Mouse (Mus musculus) kidney, embryonic 16.5 days (tissue): ENCODE data around the gene Comp. TPM values are rescaled to one million over a fixed set of nuclear protein-coding genes. Genes with fewer than 3 reads are reported as not detected.

ENCODE experiments used
- ATAC-seq: fragments of 200-750 bp; cut with Nextera tagmentation; 2 replicates; pipeline ENCODE4 v1.8.0; 2017; ENCODE audit warnings: moderate TSS enrichment; ENCODE audit not compliant: low FRiP score, low TSS enrichment
- H3K27ac ChIP-seq: fragments of 300-500 bp; sonication (generic); 2 replicates; pipeline ENCODE4 v1.5.1; 2014; ENCODE audit warnings: low read length
- H3K27me3 ChIP-seq: fragments of 300-500 bp; sonication (generic); 2 replicates; pipeline ENCODE4 v1.6.1; 2014; ENCODE audit warnings: low read length, control low read depth, mixed read lengths; ENCODE audit not compliant: insufficient read depth
- H3K36me3 ChIP-seq: fragments of 300-500 bp; sonication (generic); 2 replicates; pipeline ENCODE4 v1.6.1; 2014; ENCODE audit warnings: low read length, control low read depth, mixed read lengths; ENCODE audit not compliant: insufficient read depth
- H3K4me1 ChIP-seq: fragments of 300-500 bp; sonication (generic); 2 replicates; pipeline ENCODE4 v1.6.1; 2014; ENCODE audit warnings: low read length, control low read depth, mixed read lengths; ENCODE audit not compliant: insufficient read depth
- H3K4me2 ChIP-seq: fragments of 300-500 bp; sonication (generic); replicated peaks from 2 replicates; pipeline ENCODE4 v1.6.1; 2014; ENCODE audit warnings: low read depth, low read length
- H3K4me3 ChIP-seq: fragments of 300-500 bp; sonication (generic); 2 replicates; pipeline ENCODE4 v1.5.1; 2014; ENCODE audit warnings: mild to moderate bottlenecking, low read length
- H3K9ac ChIP-seq: fragments of 300-500 bp; sonication (generic); replicated peaks from 2 replicates; pipeline ENCODE4 v1.6.1; 2014; ENCODE audit warnings: low read length
- H3K9me3 ChIP-seq: fragments of 300-500 bp; sonication (generic); 2 replicates; pipeline ENCODE4 v1.6.1; 2016; ENCODE audit warnings: low read length, control low read depth
- WGBS: fragments of 180-500 bp; shearing (Covaris S2); extraction: QIAGEN DNeasy Blood & Tissue Kit; methylation state at CpG from one replicate; pipeline ENCODE4 v1.1.7; 2014; 5-methylcytosine and 5-hydroxymethylcytosine counted together
- polyA plus RNA-seq: library from polyadenylated mRNA; unstranded; fragments of >200 nt; fragmentation: Nextera tagmentation; extraction: Ambion mirVana; gene quantifications from 2 replicates; pipeline ENCODE4 v1.2.1, GENCODE M21; 2015

Gene Comp
- polyA plus RNA-seq, 1 experiment from 2014 or later, result 1.00 TPM

- Histone ChIP-seq H3K27ac (no peak overlapping the region), H3K4me1 (peaks cover 28% of the 10 kb centered on the region), H3K27me3 (peaks cover 41% of the 10 kb centered on the region), H3K9me3 (no peaks in the 10 kb centered on the region), H3K4me3 (no peak overlapping the region), H3K9ac (no peak overlapping the region), H3K36me3 (no peaks in the 10 kb centered on the region), H3K4me2 (no peak overlapping the region)
- no peak for ATAC-seq
- 89% methylated on average over 7 of the region's 7 CpGs for whole genome bisulfite sequencing
Measured at GRCm38 (mm10) chr8:70370476-70370875, 2.9 kb upstream of the Comp start.

DNA sequence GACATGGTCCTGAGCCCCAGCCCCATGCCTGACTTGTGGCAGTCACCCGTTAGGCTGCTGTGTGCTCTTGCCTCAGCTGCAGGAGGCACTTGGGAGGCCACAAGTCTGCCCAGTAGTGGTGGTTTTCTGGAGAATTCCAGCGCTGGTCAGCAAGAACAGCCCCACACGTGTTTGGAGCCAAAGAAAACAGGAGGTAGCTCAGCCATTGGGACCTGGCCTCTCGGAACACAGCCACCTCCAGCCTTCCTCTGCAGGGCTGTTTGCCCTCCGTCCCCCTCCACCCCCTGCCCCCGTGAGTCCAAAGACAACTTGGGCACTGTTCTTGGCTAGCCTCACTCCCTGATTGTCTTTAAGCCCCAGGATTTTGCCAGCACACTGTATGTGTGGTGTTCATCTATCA lies 1.4 kb upstream of the Comp start:
- no peaks in the 10 kb centered on the region for H3K36me3 ChIP-seq
- H3K27ac ChIP-seq, result no peak overlapping the region
- no peak overlapping the region for H3K4me3 ChIP-seq
- H3K9ac ChIP-seq, result no peak overlapping the region
- H3K4me1 ChIP-seq, result peaks cover 37% of the 10 kb centered on the region
- no peaks in the 10 kb centered on the region for H3K9me3 ChIP-seq
- ATAC-seq, result no peak
- H3K27me3 ChIP-seq, result peaks cover 55% of the 10 kb centered on the region
- WGBS, result 31% methylated on average over 6 of the region's 6 CpGs
- H3K4me2 ChIP-seq, result no peak overlapping the region

DNA sequence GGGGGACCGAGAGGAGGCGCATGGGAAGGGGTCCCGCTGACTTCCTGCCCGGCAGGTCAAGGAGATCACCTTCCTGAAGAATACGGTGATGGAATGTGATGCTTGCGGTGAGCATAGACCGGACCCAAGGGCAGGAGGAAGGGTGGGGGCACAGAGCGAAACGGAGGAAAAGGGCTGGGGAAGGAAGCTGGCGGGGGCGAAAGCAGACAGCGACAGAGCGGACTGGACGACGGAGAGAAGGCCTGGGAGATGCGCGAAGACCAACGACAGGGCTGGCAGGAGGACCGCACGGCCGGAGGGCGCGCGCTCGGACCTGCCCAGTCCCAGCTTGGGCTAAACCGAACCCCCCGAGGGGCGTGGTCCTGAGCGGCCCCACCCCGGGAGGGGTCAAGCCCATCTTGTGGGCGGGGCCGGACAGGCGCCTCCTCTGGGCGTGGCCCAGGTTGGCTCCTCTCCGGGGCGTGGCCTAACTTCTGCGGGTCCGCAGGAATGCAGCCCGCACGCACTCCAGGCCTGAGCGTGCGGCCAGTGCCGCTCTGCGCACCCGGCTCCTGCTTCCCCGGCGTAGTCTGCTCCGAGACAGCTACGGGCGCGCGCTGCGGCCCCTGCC lies 1.1 kb downstream of the Comp start:
- H3K27me3 ChIP-seq, result peaks cover 78% of the 10 kb centered on the region
- peak; percentile 75 for ATAC-seq
- H3K9ac ChIP-seq, result peak overlapping the region; percentile 6; the same call in 1 of the 2 replicates
- peaks cover 37% of the 10 kb centered on the region for H3K4me1 ChIP-seq
- H3K36me3 ChIP-seq, result no peaks in the 10 kb centered on the region
- no peaks in the 10 kb centered on the region for H3K9me3 ChIP-seq
- peak overlapping the region; percentile 55 for H3K4me2 ChIP-seq
- H3K4me3 ChIP-seq, result peak overlapping the region; percentile 39
- WGBS, result under 1% methylated on average over 48 of the region's 53 CpGs
- no peak overlapping the region for H3K27ac ChIP-seq

DNA sequence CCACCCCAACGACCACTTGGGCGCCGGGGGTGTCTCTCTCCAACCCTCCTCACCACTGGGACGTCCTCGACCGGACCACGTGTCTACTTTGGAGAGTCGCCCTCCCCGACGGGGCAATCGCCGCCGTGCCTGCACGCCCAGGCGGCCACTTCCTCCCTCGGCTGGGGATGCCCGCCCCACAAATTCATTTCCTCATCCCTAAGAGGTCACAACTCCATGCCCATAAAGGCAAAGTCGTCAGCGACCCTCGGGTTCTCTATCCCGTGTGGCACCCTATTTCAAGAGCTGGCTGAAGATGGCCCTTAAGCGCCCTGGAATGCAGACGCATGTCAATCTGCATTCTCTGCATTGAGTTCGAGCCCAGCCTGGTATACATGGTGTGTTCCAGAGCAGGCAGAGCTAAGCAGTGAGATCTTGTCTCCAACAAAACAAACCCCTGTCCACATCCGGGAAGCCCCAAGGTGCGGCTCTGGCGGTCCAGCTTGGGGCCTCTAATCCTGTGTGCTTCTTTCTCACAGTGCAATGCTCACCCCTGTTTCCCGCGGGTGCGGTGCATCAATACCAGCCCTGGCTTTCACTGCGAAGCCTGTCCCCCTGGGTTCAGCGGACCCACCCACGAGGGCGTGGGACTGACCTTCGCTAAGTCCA lies 2.0 kb downstream of the Comp start:
- Histone ChIP-seq H3K9ac (no peak overlapping the region), H3K4me1 (peaks cover 37% of the 10 kb centered on the region), H3K4me3 (peak overlapping the region; percentile 39), H3K27me3 (peaks cover 78% of the 10 kb centered on the region), H3K27ac (no peak overlapping the region), H3K9me3 (no peaks in the 10 kb centered on the region), H3K4me2 (no peak overlapping the region; the same call in 1 of the 2 replicates), H3K36me3 (no peaks in the 10 kb centered on the region)
- no peak for ATAC-seq
- WGBS, result 7% methylated on average over 35 of the region's 35 CpGs

- Histone ChIP-seq H3K4me2 (peak overlapping the region; percentile 5; the same call in 1 of the 2 replicates), H3K9ac (no peak overlapping the region), H3K4me1 (peaks cover 37% of the 10 kb centered on the region), H3K4me3 (peak overlapping the region; percentile 19), H3K27me3 (peaks cover 78% of the 10 kb centered on the region), H3K27ac (no peak overlapping the region), H3K9me3 (no peaks in the 10 kb centered on the region), H3K36me3 (no peaks in the 10 kb centered on the region)
- ATAC-seq, result no peak
- WGBS, result 7% methylated on average over 37 of the region's 37 CpGs
Measured at GRCm38 (mm10) chr8:70376275-70376741, 3.0 kb downstream of the Comp start.

DNA sequence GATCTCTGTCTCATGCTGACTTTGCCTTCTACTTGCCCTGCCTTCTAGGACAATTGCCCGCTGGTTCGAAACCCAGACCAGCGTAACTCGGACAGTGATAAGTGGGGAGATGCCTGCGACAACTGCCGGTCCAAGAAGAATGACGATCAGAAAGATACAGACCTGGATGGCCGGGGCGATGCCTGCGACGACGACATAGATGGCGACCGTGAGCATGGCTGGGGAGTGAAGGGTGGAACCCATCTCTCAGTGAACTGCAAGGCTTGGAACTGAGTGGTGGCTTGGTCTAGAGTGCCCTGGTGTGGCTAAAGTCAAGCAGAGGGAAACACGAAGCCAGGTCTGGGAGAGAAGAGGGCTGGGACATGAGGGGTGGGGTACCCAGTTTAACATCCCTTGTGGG lies 3.7 kb downstream of the Comp start:
- WGBS, result 16% methylated on average over 15 of the region's 15 CpGs
- Histone ChIP-seq H3K27me3 (peaks cover 71% of the 10 kb centered on the region), H3K27ac (no peak overlapping the region), H3K9me3 (no peaks in the 10 kb centered on the region), H3K4me2 (no peak overlapping the region), H3K4me3 (no peak overlapping the region), H3K4me1 (peaks cover 37% of the 10 kb centered on the region), H3K9ac (no peak overlapping the region), H3K36me3 (no peaks in the 10 kb centered on the region)
- ATAC-seq, result no peak

GRCm38 (mm10) chr8:70380069-70380468 lies 6.7 kb downstream of the Comp start:
- no peak overlapping the region for H3K4me3 ChIP-seq
- H3K9me3 ChIP-seq, result no peaks in the 10 kb centered on the region
- peaks cover 42% of the 10 kb centered on the region for H3K27me3 ChIP-seq

DNA sequence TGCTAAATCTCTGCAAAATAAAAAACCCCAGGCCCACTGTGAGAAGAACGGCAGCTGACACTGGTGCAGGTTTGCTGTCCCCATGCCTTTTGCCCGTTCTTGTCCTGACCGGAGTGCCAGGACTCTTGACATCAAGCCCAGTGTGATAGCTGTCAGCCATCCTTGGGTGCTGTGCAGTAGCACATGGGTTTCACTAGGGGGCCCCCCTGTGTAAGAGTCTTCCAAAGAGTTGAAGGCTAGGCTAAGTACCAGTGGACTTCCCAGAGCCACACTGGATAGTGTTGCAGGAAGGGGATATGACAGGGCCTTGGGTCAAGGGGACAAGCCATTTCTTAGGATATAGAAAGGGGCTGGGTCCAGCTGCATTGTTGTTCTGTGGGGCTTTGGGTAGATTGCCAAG lies 9.9 kb downstream of the Comp start:
- H3K9ac ChIP-seq, result no peak overlapping the region
- no peaks in the 10 kb centered on the region for H3K4me1 ChIP-seq
- no peaks in the 10 kb centered on the region for H3K9me3 ChIP-seq
- WGBS, result 55% methylated on average over 3 of the region's 3 CpGs
- peaks cover 9% of the 10 kb centered on the region for H3K27me3 ChIP-seq
- H3K4me2 ChIP-seq, result no peak overlapping the region
- peaks cover 18% of the 10 kb centered on the region for H3K36me3 ChIP-seq
- ATAC-seq, result peak; percentile 50; the same call in 1 of the 2 replicates
- no peak overlapping the region for H3K4me3 ChIP-seq
- no peak overlapping the region for H3K27ac ChIP-seq

More at GRCm38 (mm10) chr8:70380069-70380468, 6.7 kb downstream of the Comp start:
- Histone ChIP-seq H3K4me1 (peaks cover 10% of the 10 kb centered on the region), H3K36me3 (no peaks in the 10 kb centered on the region), H3K9ac (no peak overlapping the region), H3K27ac (no peak overlapping the region), H3K4me2 (no peak overlapping the region)
- 79% methylated on average over 12 of the region's 12 CpGs for WGBS
- ATAC-seq, result no peak

GRCm38 (mm10) chr8:70389678-70390077 lies 16.3 kb downstream of the Comp start:
- Histone ChIP-seq H3K9ac (no peak overlapping the region), H3K9me3 (no peaks in the 10 kb centered on the region), H3K4me2 (no peak overlapping the region), H3K27ac (no peak overlapping the region), H3K36me3 (peaks cover 26% of the 10 kb centered on the region), H3K4me1 (no peaks in the 10 kb centered on the region), H3K4me3 (no peak overlapping the region), H3K27me3 (no peaks in the 10 kb centered on the region)
- no peak for ATAC-seq
- WGBS, result 90% methylated on average over 2 of the region's 2 CpGs

DNA sequence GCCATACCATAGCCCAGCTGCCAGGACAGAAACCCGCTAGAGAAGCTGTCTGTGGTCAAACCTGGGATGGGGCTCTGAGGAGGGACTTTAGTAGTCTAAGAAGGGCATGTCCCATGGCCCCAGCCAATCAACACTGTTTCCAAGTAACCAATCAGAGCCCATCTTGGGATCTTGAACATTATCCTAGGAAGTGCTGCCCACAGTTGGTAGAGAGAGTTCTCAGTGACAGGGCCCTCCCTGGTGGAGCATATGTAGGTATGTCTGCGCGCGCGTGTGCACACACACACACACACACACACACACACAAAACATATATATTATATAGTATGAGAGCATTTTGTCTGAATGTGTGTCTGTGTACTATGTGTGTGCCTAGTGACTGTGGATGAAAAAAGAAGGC lies 19.7 kb downstream of the Comp start:
- Histone ChIP-seq H3K9me3 (no peaks in the 10 kb centered on the region), H3K27me3 (no peaks in the 10 kb centered on the region), H3K9ac (no peak overlapping the region), H3K4me2 (no peak overlapping the region), H3K4me1 (no peaks in the 10 kb centered on the region), H3K36me3 (0 out of 2 replicates have a peak, but pooled peaks cover 7% of the 10 kb centered on the region), H3K27ac (no peak overlapping the region), H3K4me3 (no peak overlapping the region)
- no peak for ATAC-seq
- 83% methylated on average over 5 of the region's 5 CpGs for WGBS
